Mouse (Mus musculus) hindbrain, embryonic 11.5 days (tissue): ENCODE data around the gene Ipp. TPM values are rescaled to one million over a fixed set of nuclear protein-coding genes. Genes with fewer than 3 reads are reported as not detected.
A peak's percentile ranks its signal among the peaks of the same experiment; 100 is the strongest.

Source experiments
- ATAC-seq: fragments of 200-750 bp; cut with Nextera tagmentation; 2 replicates; pipeline ENCODE4 v1.8.0; 2017; ENCODE audit warnings: mild to moderate bottlenecking, moderate TSS enrichment, moderate library complexity; ENCODE audit not compliant: low FRiP score
- DNase-seq: peaks from one replicate; pipeline ENCODE4 v3.0.0-alpha.2; 2015; ENCODE audit warnings: low spot score
- H3K27ac ChIP-seq: fragments of 300-500 bp; sonication (generic); 2 replicates; pipeline ENCODE4 v1.5.1; 2014; ENCODE audit warnings: mild to moderate bottlenecking, low read depth, low read length
- H3K27me3 ChIP-seq: fragments of 300-500 bp; sonication (generic); 2 replicates; pipeline ENCODE4 v1.6.1; 2014; ENCODE audit warnings: mild to moderate bottlenecking, low read length, moderate library complexity, mixed read lengths; ENCODE audit not compliant: control insufficient read depth, insufficient read depth
- H3K36me3 ChIP-seq: fragments of 300-500 bp; sonication (generic); 2 replicates; pipeline ENCODE4 v1.6.1; 2014; ENCODE audit warnings: mild to moderate bottlenecking, low read length, moderate library complexity, mixed read lengths; ENCODE audit not compliant: control insufficient read depth, insufficient read depth
- H3K4me1 ChIP-seq: fragments of 300-500 bp; sonication (generic); replicated peaks from 2 replicates; pipeline ENCODE4 v1.6.1; 2014; ENCODE audit warnings: low read length, mixed read lengths; ENCODE audit not compliant: control insufficient read depth, insufficient read depth
- H3K4me2 ChIP-seq: fragments of 300-500 bp; sonication (generic); replicated peaks from 2 replicates; pipeline ENCODE4 v1.6.1; 2014; ENCODE audit warnings: mild to moderate bottlenecking, low read depth, low read length
- H3K4me3 ChIP-seq: fragments of 300-500 bp; sonication (generic); 2 replicates; pipeline ENCODE4 v1.5.1; 2014; ENCODE audit warnings: low read depth, low read length
- H3K9ac ChIP-seq: fragments of 300-500 bp; sonication (generic); 2 replicates; pipeline ENCODE4 v1.6.1; 2014; ENCODE audit warnings: low read depth, low read length
- H3K9me3 ChIP-seq: fragments of 300-500 bp; sonication (generic); 2 replicates; pipeline ENCODE4 v1.6.1; 2016; ENCODE audit warnings: low read length; ENCODE audit not compliant: control insufficient read depth
- WGBS: fragments of 180-500 bp; shearing (Covaris S2); extraction: QIAGEN DNeasy Blood & Tissue Kit; methylation state at CpG from one replicate; pipeline ENCODE4 v1.1.7; 2014; 5-methylcytosine and 5-hydroxymethylcytosine counted together
- polyA plus RNA-seq: library from polyadenylated mRNA; unstranded; fragments of >200 nt; fragmentation: Nextera tagmentation; extraction: Ambion mirVana; gene quantifications from 2 replicates; pipeline ENCODE4 v1.2.1, GENCODE M21; 2014

Gene Ipp
- 5.5 and 5.6 TPM in 2 replicates for polyA plus RNA-seq

GRCm38 (mm10) chr4:116507425-116508218, at the start of gene Ipp:
TSS of gene Ipp (plus strand) at chr4:116507549.
- Histone ChIP-seq H3K4me1 (peaks cover 3% of the 10 kb centered on the region), H3K9me3 (no peaks in the 10 kb centered on the region), H3K9ac (peak within 1 kb of the TSS; percentile 84), H3K27me3 (no peaks in the 10 kb centered on the region), H3K4me2 (peak within 1 kb of the TSS; percentile 71), H3K27ac (peak within 1 kb of the TSS; percentile 89), H3K36me3 (no peaks in the 10 kb centered on the region), H3K4me3 (peak within 1 kb of the TSS; percentile 60)
- DNase-seq (peak; percentile 96), ATAC-seq (peak; percentile 97)
- under 1% methylated on average over 55 of the region's 55 CpGs for WGBS

GRCm38 (mm10) chr4:116461943-116462342, 45.4 kb upstream of the Ipp start:
- no peaks in the 10 kb centered on the region for H3K36me3 ChIP-seq
- ATAC-seq (no peak), DNase-seq (no peak)
- H3K4me1 ChIP-seq = no peaks in the 10 kb centered on the region; the same call in 1 of the 2 replicates
- no peak overlapping the region for H3K9ac ChIP-seq
- H3K27ac ChIP-seq = no peak overlapping the region
- no peak overlapping the region for H3K4me3 ChIP-seq
- WGBS = 93% methylated on average over 3 of the region's 3 CpGs
- no peak overlapping the region for H3K4me2 ChIP-seq
- H3K27me3 ChIP-seq = no peaks in the 10 kb centered on the region
- H3K9me3 ChIP-seq = no peaks in the 10 kb centered on the region

GRCm38 (mm10) chr4:116463231-116464125, 43.9 kb upstream of the Ipp start:
- H3K4me2 ChIP-seq = peak overlapping the region; percentile 65
- H3K4me1 ChIP-seq = no peaks in the 10 kb centered on the region; the same call in 1 of the 2 replicates
- ATAC-seq (peak; percentile 76), DNase-seq (peak; percentile 68)
- H3K36me3 ChIP-seq = no peaks in the 10 kb centered on the region
- H3K9ac ChIP-seq = peak overlapping the region; percentile 91
- H3K27ac ChIP-seq = peak overlapping the region; percentile 93
- WGBS = 1% methylated on average over 57 of the region's 74 CpGs
- peak overlapping the region; percentile 96 for H3K4me3 ChIP-seq
- no peaks in the 10 kb centered on the region for H3K9me3 ChIP-seq
- H3K27me3 ChIP-seq = no peaks in the 10 kb centered on the region

GRCm38 (mm10) chr4:116464126-116464981, 43.0 kb upstream of the Ipp start, which contains the start of gene Mast2:
TSS of gene Mast2 (minus strand) at chr4:116464183.
- Histone ChIP-seq H3K9ac (peak within 1 kb of the TSS; percentile 91), H3K4me3 (peak within 1 kb of the TSS; percentile 96), H3K27ac (peak within 1 kb of the TSS; percentile 93), H3K4me1 (no peaks in the 10 kb centered on the region; the same call in 1 of the 2 replicates), H3K36me3 (no peaks in the 10 kb centered on the region), H3K27me3 (no peaks in the 10 kb centered on the region), H3K4me2 (peak within 1 kb of the TSS; percentile 65), H3K9me3 (no peaks in the 10 kb centered on the region)
- DNase-seq = peak; percentile 97
- WGBS = 4% methylated on average over 24 of the region's 68 CpGs
- peak; percentile 89 for ATAC-seq

GRCm38 (mm10) chr4:116481322-116481721, 26.0 kb upstream of the Ipp start:
- ATAC-seq = no peak
- H3K27ac ChIP-seq = no peak overlapping the region
- no peaks in the 10 kb centered on the region for H3K4me1 ChIP-seq
- no peak overlapping the region for H3K9ac ChIP-seq
- H3K4me3 ChIP-seq = no peak overlapping the region
- no peak for DNase-seq
- no peaks in the 10 kb centered on the region for H3K27me3 ChIP-seq
- no peaks in the 10 kb centered on the region for H3K36me3 ChIP-seq
- no peak overlapping the region for H3K4me2 ChIP-seq
- WGBS = 70% methylated on average over 2 of the region's 2 CpGs
- no peaks in the 10 kb centered on the region for H3K9me3 ChIP-seq

- ATAC-seq (no peak), DNase-seq (peak; percentile 5)
- Histone ChIP-seq H3K9me3 (no peaks in the 10 kb centered on the region), H3K9ac (no peak overlapping the region), H3K27ac (no peak overlapping the region), H3K27me3 (no peaks in the 10 kb centered on the region), H3K4me1 (no peaks in the 10 kb centered on the region), H3K4me3 (no peak overlapping the region), H3K36me3 (no peaks in the 10 kb centered on the region), H3K4me2 (no peak overlapping the region)
- 62% methylated on average over 2 of the region's 2 CpGs for WGBS
These were observed 23.9 kb upstream of the Ipp start for GRCm38 (mm10) chr4:116483476-116483875.

GRCm38 (mm10) chr4:116491119-116491536, 16.2 kb upstream of the Ipp start:
- ATAC-seq = no peak

GRCm38 (mm10) chr4:116491886-116492285, 15.5 kb upstream of the Ipp start:
- H3K4me3 ChIP-seq = no peak overlapping the region
- H3K4me2 ChIP-seq = no peak overlapping the region
- H3K36me3 ChIP-seq = no peaks in the 10 kb centered on the region
- ATAC-seq (no peak), DNase-seq (no peak)
- 91% methylated on average over 2 of the region's 2 CpGs for WGBS
- H3K27me3 ChIP-seq = no peaks in the 10 kb centered on the region
- H3K9me3 ChIP-seq = no peaks in the 10 kb centered on the region
- no peak overlapping the region for H3K27ac ChIP-seq
- H3K9ac ChIP-seq = no peak overlapping the region
- no peaks in the 10 kb centered on the region for H3K4me1 ChIP-seq

More at GRCm38 (mm10) chr4:116491119-116491536, 16.2 kb upstream of the Ipp start:
- no peak overlapping the region for H3K9ac ChIP-seq
- H3K36me3 ChIP-seq = no peaks in the 10 kb centered on the region
- H3K4me2 ChIP-seq = no peak overlapping the region
- H3K4me3 ChIP-seq = no peak overlapping the region
- WGBS = 84% methylated on average over 2 of the region's 2 CpGs
- H3K9me3 ChIP-seq = no peaks in the 10 kb centered on the region
- no peak for DNase-seq
- no peaks in the 10 kb centered on the region for H3K4me1 ChIP-seq
- no peaks in the 10 kb centered on the region for H3K27me3 ChIP-seq
- H3K27ac ChIP-seq = no peak overlapping the region
